Mouse (Mus musculus) neural tube, embryonic 12.5 days (tissue): Measurements from ENCODE around the gene Gm17660. TPM values are rescaled to one million over a fixed set of nuclear protein-coding genes. Genes with fewer than 3 reads are reported as not detected.
"Not testable (repeated sequence)": the region's sequence is repeated elsewhere in the genome, so short reads cannot be mapped to it uniquely, and the experiment has no call there.

Experiments used
- ATAC-seq: fragments of 200-750 bp; cut with Nextera tagmentation; 2 replicates; pipeline ENCODE4 v1.8.0; 2017; ENCODE audit warnings: low read depth, mild to moderate bottlenecking, moderate TSS enrichment, moderate library complexity; ENCODE audit not compliant: low FRiP score
- H3K27ac ChIP-seq: fragments of 300-500 bp; sonication (generic); 2 replicates; pipeline ENCODE4 v1.5.1; 2016
- H3K27me3 ChIP-seq: fragments of 300-500 bp; sonication (generic); replicated peaks from 2 replicates; pipeline ENCODE4 v1.6.1; 2016; ENCODE audit warnings: mild to moderate bottlenecking
- H3K36me3 ChIP-seq: fragments of 300-500 bp; sonication (generic); 2 replicates; pipeline ENCODE4 v1.6.1; 2016; ENCODE audit warnings: mild to moderate bottlenecking
- H3K4me1 ChIP-seq: fragments of 300-500 bp; sonication (generic); 2 replicates; pipeline ENCODE4 v1.6.1; 2016
- H3K4me2 ChIP-seq: fragments of 300-500 bp; sonication (generic); replicated peaks from 2 replicates; pipeline ENCODE4 v1.6.1; 2016; ENCODE audit warnings: mild to moderate bottlenecking
- H3K4me3 ChIP-seq: fragments of 300-500 bp; sonication (generic); 2 replicates; pipeline ENCODE4 v1.5.1; 2016
- H3K9ac ChIP-seq: fragments of 300-500 bp; sonication (generic); 2 replicates; pipeline ENCODE4 v1.6.1; 2016; ENCODE audit warnings: mild to moderate bottlenecking
- H3K9me3 ChIP-seq: fragments of 300-500 bp; sonication (generic); 2 replicates; pipeline ENCODE4 v1.6.1; 2016; ENCODE audit warnings: mild to moderate bottlenecking
- WGBS: fragments of 180-500 bp; shearing (Covaris S2); methylation state at CpG from one replicate; pipeline ENCODE4 v1.1.7; 2016; 5-methylcytosine and 5-hydroxymethylcytosine counted together
- microRNA-seq: library from miRNA; unstranded; fragments of <30 nt; microRNA quantifications from one replicate; pipeline ENCODE4, GENCODE M21; 2017
- polyA plus RNA-seq: library from polyadenylated mRNA; unstranded; fragments of >200 nt; fragmentation: Nextera tagmentation; extraction: Ambion mirVana; gene quantifications from 2 replicates; pipeline ENCODE4 v1.2.1, GENCODE M21; 2016

Gene Gm17660
- polyA plus RNA-seq, 1 experiment from 2014 or later, result not detected

- 50% methylated on average over 17 of the region's 17 CpGs for WGBS
- Histone ChIP-seq H3K36me3 (no peaks in the 10 kb centered on the region), H3K4me1 (peaks cover 17% of the 10 kb centered on the region; the same call in 1 of the 2 replicates), H3K9me3 (no peaks in the 10 kb centered on the region), H3K27me3 (peaks cover 5% of the 10 kb centered on the region; the same call in 1 of the 2 replicates), H3K9ac (no peak overlapping the region), H3K4me3 (no peak overlapping the region), H3K4me2 (no peak overlapping the region), H3K27ac (no peak overlapping the region)
- no peak for ATAC-seq
Observed at GRCm38 (mm10) chr5:104025245-104025854, 52.1 kb downstream of the Gm17660 start.

GRCm38 (mm10) chr5:104024762-104025161, 52.6 kb downstream of the Gm17660 start:
- no peak overlapping the region for H3K4me2 ChIP-seq
- ATAC-seq, result no peak
- H3K9ac ChIP-seq, result no peak overlapping the region
- no peaks in the 10 kb centered on the region for H3K9me3 ChIP-seq
- H3K4me1 ChIP-seq, result peaks cover 17% of the 10 kb centered on the region; the same call in 1 of the 2 replicates
- 71% methylated on average over 11 of the region's 11 CpGs for WGBS
- H3K27me3 ChIP-seq, result peaks cover 5% of the 10 kb centered on the region; the same call in 1 of the 2 replicates
- H3K36me3 ChIP-seq, result no peaks in the 10 kb centered on the region
- H3K4me3 ChIP-seq, result no peak overlapping the region
- H3K27ac ChIP-seq, result no peak overlapping the region

DNA sequence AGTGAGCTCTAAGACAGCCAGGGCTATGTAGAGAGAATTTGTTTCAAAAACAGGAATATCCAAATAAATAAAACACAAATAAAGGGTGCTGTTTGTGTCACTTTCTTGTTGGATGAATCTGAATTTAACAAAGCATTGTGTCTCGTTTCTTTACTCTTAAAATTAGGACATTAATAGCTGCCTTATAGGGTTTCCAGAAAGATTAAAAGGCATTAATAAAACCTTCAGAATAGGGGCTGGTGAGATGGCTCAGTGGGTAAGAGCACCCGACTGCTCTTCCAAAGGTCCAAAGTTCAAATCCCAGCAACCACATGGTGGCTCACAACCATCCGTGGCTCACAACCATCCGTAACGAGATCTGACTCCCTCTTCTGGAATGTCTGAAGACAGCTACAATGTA, 53.2 kb downstream of the Gm17660 start:
- H3K4me1 ChIP-seq, result peaks cover 17% of the 10 kb centered on the region; the same call in 1 of the 2 replicates
- WGBS, result 85% methylated on average over 5 of the region's 5 CpGs
- H3K4me3 ChIP-seq, H3K9me3 ChIP-seq, ATAC-seq, H3K4me2 ChIP-seq, H3K27ac ChIP-seq, H3K36me3 ChIP-seq, H3K27me3 ChIP-seq, H3K9ac ChIP-seq: not testable (repeated sequence)

DNA sequence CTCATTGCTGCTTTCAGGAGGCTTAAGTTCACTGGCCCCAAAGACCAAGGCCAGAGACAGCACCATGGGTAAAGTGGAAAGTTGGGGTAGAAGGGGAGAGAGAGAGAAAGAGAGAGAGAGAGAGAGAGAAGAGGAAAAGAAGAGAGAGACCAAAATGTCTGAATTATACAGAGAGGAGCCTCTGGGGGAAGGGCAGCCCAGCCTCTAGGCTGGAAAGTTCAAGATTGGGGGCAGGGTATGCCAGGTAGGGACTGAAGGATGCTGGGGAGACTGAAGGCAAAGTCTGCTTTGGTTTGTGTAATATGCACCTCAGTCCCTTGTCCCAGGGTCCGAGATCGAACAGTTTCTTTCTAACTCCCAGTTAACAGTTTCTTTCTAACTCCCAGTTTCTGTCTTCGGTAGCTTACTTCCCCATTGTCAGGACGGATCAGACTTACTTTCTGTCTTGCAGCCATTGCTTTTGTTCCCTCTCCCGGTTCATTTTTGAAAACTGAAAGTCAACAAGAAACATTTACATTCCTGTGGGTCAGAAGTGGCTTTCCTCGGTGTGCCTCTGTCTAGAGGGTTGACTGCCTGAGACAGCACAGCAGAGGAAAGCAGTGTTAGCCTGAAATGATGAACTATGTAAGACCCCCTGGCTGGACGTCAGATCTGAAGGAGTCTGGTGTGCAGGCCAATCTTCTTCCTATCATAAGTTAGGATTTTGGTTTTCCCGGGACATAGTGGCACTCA, 54.0 kb downstream of the Gm17660 start:
- WGBS, result 75% methylated on average over 8 of the region's 8 CpGs
- no peak for ATAC-seq
- Histone ChIP-seq H3K4me2 (no peak overlapping the region), H3K9ac (no peak overlapping the region), H3K9me3 (no peaks in the 10 kb centered on the region), H3K4me3 (no peak overlapping the region), H3K4me1 (peaks cover 17% of the 10 kb centered on the region; the same call in 1 of the 2 replicates), H3K27me3 (peaks cover 5% of the 10 kb centered on the region; the same call in 1 of the 2 replicates), H3K36me3 (no peaks in the 10 kb centered on the region), H3K27ac (no peak overlapping the region)

- Histone ChIP-seq H3K9me3 (no peaks in the 10 kb centered on the region), H3K27ac (no peak overlapping the region), H3K36me3 (no peaks in the 10 kb centered on the region), H3K4me3 (no peak overlapping the region), H3K9ac (no peak overlapping the region), H3K4me1 (peaks cover 17% of the 10 kb centered on the region; the same call in 1 of the 2 replicates), H3K27me3 (peaks cover 5% of the 10 kb centered on the region; the same call in 1 of the 2 replicates), H3K4me2 (peak overlapping the region; percentile 80)
- 19% methylated on average over 5 of the region's 5 CpGs for WGBS
- ATAC-seq, result no peak
Observed at GRCm38 (mm10) chr5:104022558-104022957, 54.9 kb downstream of the Gm17660 start.

DNA sequence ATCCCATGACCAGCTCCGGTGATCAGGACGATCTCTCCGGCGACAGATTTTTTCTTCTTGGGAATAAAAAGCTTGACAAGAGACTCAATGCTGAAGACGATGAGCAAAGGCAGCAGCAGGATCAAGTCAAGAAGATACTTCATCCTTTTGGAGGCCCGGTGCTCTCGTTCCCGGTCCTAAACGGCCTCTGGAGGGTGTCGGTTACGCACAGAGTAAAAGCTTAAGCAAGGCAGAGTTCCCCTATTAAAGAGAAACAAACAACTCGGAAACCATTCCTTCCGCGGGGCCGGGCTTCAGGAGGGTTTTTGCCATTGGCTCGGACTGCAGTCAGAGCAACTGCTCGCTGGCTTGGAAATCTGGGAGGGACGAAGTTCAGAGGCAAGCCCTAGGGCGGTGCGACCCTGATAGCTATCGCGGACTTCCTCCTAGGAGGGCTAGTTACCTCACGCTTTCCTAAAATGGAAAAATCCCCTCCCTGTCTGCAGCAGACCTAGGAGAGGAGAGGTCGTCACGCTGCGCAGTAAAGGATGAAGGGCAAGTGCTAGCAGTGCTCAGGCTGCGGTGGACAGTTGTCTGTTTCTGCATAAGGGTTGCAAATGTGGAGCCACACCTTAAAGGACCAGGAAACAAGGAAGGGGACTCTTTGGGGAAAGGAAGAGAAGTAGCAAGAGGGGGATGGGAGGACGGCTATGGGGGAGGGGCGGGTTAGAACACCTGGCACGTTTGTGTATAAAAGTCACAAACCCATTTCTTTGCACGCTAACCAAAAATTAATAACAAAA, 55.6 kb downstream of the Gm17660 start, which contains the start of gene Hsd17b11:
Hsd17b11 (minus strand) TSS at position 323 of the 782 bp plus-strand sequence.
- 1% methylated on average over 31 of the region's 31 CpGs for WGBS
- H3K27ac ChIP-seq, result 0 out of 2 replicates have a peak within 1 kb of the TSS, but pooled peaks have one; percentile 4

More for the DNA sequence above, 55.6 kb downstream of the Gm17660 start, which contains the start of gene Hsd17b11:
- peak within 1 kb of the TSS; percentile 56 for H3K9ac ChIP-seq
- peaks cover 5% of the 10 kb centered on the region; the same call in 1 of the 2 replicates for H3K27me3 ChIP-seq
- H3K9me3 ChIP-seq, result no peaks in the 10 kb centered on the region
- no peaks in the 10 kb centered on the region for H3K36me3 ChIP-seq
- peak within 1 kb of the TSS; percentile 80 for H3K4me2 ChIP-seq
- peaks cover 17% of the 10 kb centered on the region; the same call in 1 of the 2 replicates for H3K4me1 ChIP-seq
- peak; percentile 64 for ATAC-seq
- peak within 1 kb of the TSS; percentile 44 for H3K4me3 ChIP-seq

Small RNA genes within 50 kb of the gene (microRNA-seq; reads per million reads assigned to microRNA genes)
- 2.2 reads per million, percentile 1 among the genes with 10 or more reads in this experiment for gene Mir5619

Other genes with a start within 250 kb of the Gm17660 start
- 18.4 and 21.1 TPM in 2 replicates for gene Klhl8, start 166.3 kb downstream of the Gm17660 start, polyA plus RNA-seq
- not detected in 2 replicates for gene Hsd17b13, start 100.2 kb downstream of the Gm17660 start, polyA plus RNA-seq
- 1.8 and 2.0 TPM in 2 replicates for gene Hsd17b11, start 55.7 kb downstream of the Gm17660 start, polyA plus RNA-seq
- gene Nudt9, start 31.3 kb downstream of the Gm17660 start, polyA plus RNA-seq, result 78.1 and 81.7 TPM in 2 replicates
- gene Sparcl1, start 36.1 kb upstream of the Gm17660 start, polyA plus RNA-seq, result 88.0 and 95.9 TPM in 2 replicates
- not detected in 2 replicates for gene Dspp, start 93.1 kb upstream of the Gm17660 start, polyA plus RNA-seq
- 0.44 and 0.72 TPM in 2 replicates for gene Dmp1, start 125.0 kb upstream of the Gm17660 start, polyA plus RNA-seq
- not detected in 2 replicates for gene Ibsp, start 221.6 kb upstream of the Gm17660 start, polyA plus RNA-seq
- not detected in 2 replicates for gene Mepe, start 247.7 kb upstream of the Gm17660 start, polyA plus RNA-seq